In the genomic region with DNA sequence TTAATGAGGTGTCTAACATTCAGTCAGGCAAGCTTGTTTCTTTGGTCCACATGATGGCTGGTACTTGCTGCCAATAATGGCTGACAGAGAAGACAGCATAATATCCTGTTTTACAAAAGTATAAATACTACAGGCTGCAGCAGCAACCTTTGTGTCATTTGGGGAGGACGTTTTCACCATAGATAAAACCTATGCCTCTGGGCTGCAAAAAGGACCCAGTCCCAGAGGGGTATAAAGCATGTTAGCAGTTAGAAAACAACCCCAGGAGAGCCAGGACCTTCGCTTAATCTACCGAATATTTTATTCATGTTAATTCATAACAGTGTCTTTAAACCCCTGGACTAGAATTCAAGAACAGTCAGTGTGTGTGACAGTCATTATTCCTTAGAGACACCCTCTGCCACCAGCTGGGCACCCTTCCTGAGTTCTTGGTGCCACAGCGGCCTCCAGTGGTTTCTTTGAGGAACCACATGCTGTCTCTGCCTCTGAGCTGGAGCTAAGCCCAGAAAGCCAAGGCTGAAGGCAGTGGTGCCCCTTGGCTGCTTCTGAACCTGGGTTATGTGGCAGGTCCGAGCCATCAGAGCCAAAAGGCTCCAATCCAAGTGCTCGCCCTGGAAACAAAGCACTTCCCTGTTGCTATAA, we compare ENCODE assay signal across 8 mouse cellular contexts. TPM values are rescaled to one million over a fixed set of nuclear protein-coding genes. Genes with fewer than 3 reads are reported as not detected.
DNase-seq lines count a peak whose midpoint lies in the region; ATAC-seq and TF ChIP-seq lines count a peak whose summit lies in the region.

No protein-coding gene starts in this region.

- peaks cover 0 to 2% of the 10 kb centered on the region in 2 experiments; a peak in 1 of 4 replicates for H3K4me1 ChIP-seq in ES-E14 (ENCODE audit: control insufficient read depth in 2 of 2, insufficient read depth in 2 of 2, low read length in 2 of 2, poor library complexity in 1 of 2)
- H3K4me1 ChIP-seq in lung, embryonic 14.5 days (ENCODE audit: insufficient read depth), result no peaks in the 10 kb centered on the region

- no peak overlapping the region for H3K9ac ChIP-seq in ES-E14 (ENCODE audit: insufficient read depth, low read depth, low read length, poor library complexity, severe bottlenecking)
- no peak overlapping the region for H3K9ac ChIP-seq in lung, embryonic 14.5 days

- no peaks in the 10 kb centered on the region for H3K27me3 ChIP-seq in lung, embryonic 14.5 days (ENCODE audit: insufficient read depth, low read length)

- no peak overlapping the region for H3K27ac ChIP-seq in ES-E14 (ENCODE audit: insufficient read depth, low read depth, low read length, poor library complexity, severe bottlenecking)
- H3K27ac ChIP-seq in lung, embryonic 14.5 days (ENCODE audit: low read depth), result no peak overlapping the region

- WGBS in lung, embryonic 14.5 days, result 11% methylated on average over 6 of the region's 6 CpGs

- peak; percentile 71 for TF ChIP-seq CTCF in lung, embryonic 14.5 days (IDR thresholded peaks at IDR 0.05; ENCODE audit: low read depth)

- ATAC-seq in lung, embryonic 14.5 days (ENCODE audit: insufficient read depth), result peak; percentile 38; the same call in 1 of the 2 replicates

- in situ Hi-C loops in ES-E14 (cut with MboI; ENCODE audit: low sequenced_read_pairs in 2 of 2, unreplicated experiment in 2 of 2), result no loop called here

- H3K4me2 ChIP-seq in lung, embryonic 14.5 days, result no peak overlapping the region

- H3K36me3 ChIP-seq in ES-E14 (ENCODE audit: control insufficient read depth, insufficient read depth, low read length, poor library complexity, severe bottlenecking), result no peaks in the 10 kb centered on the region
- H3K36me3 ChIP-seq in lung, embryonic 14.5 days (ENCODE audit: insufficient read depth), result no peaks in the 10 kb centered on the region

- no peaks in the 10 kb centered on the region for H3K9me3 ChIP-seq in ES-E14 (ENCODE audit: control insufficient read depth, insufficient read depth, low read depth, low read length)
- no peaks in the 10 kb centered on the region for H3K9me3 ChIP-seq in lung, embryonic 14.5 days (ENCODE audit: low read depth, low read length)

- DNase-seq in ES-E14 (ENCODE audit: low read depth, low spot score), result peak; percentile 39
- DNase-seq in adrenal gland, adult 8-10 months, result peak; percentile 20
- DNase-seq in embryo, embryonic 11 days, result peak; percentile 62
- peak; percentile 23 to 30 for DNase-seq in gastrocnemius, postnatal 4 days (ENCODE audit: low spot score in 2 of 2)
- peak; percentile 47 to 53 for DNase-seq in kidney, postnatal 25 days
- peak; percentile 67 for DNase-seq in lung, embryonic 14.5 days
- peak; percentile 37 for DNase-seq in ovary, postnatal 14 days (ENCODE audit: low spot score)
- no peak for DNase-seq in T-cell, adult 2 months (ENCODE audit: low spot score)

- H3K4me3 ChIP-seq in ES-E14 (ENCODE audit: insufficient read depth in 1 of 2, low read depth in 1 of 2, low read length in 2 of 2, poor library complexity in 1 of 2, severe bottlenecking in 1 of 2), result no peak overlapping the region
- no peak overlapping the region for H3K4me3 ChIP-seq in lung, embryonic 14.5 days (ENCODE audit: low read depth, low read length)

TF ChIP-seq in ES-E14, 5 proteins besides CTCF, POLR2A, EP300 and RAD21:
- TF ChIP-seq ZC3H11A (IDR thresholded peaks at IDR 0.05; ENCODE audit: borderline replicate concordance, low read depth, low read length) (peak; percentile 70; the same call in 1 of the 2 replicates), HCFC1 (IDR thresholded peaks at IDR 0.05; ENCODE audit: borderline replicate concordance, insufficient read depth, low read length) (no peak)
TF ChIP-seq in ES-E14: peak in this region for 1.

RNA-seq across cellular contexts. Expression of gene Ids, which starts 34.6 kb away (rescaled TPM):
- 10.4 TPM in 2 replicates for total RNA-seq in ES-E14 (2012; rRNA removed)
- total RNA-seq in adrenal gland, adult 8-10 months (2022), result 10 to 100 TPM; 35.0 to 57.8 (median 49.0) TPM
- 10 to 100 TPM; 18.4 to 20.2 TPM for total RNA-seq in gastrocnemius, postnatal 4 days (2021)
- 2.5 and 2.9 TPM in 2 replicates for polyA plus RNA-seq in lung, embryonic 14.5 days (2014; fragmentation: Nextera tagmentation; extraction: Ambion mirVana)

RNA-seq across cellular contexts. Expression of gene 1110012L19Rik, which starts 55.4 kb away (rescaled TPM):
- 12.6 and 19.0 TPM in 2 replicates for total RNA-seq in ES-E14 (2012; rRNA removed)
- total RNA-seq in adrenal gland, adult 8-10 months (2022), result 10 to 100 TPM; 16.0 to 21.0 (median 19.9) TPM
- total RNA-seq in gastrocnemius, postnatal 4 days (2021), result 10 to 100 TPM; 13.0 to 16.1 TPM
- 28.2 and 30.6 TPM in 2 replicates for polyA plus RNA-seq in lung, embryonic 14.5 days (2014; fragmentation: Nextera tagmentation; extraction: Ambion mirVana)
